Mouse (Mus musculus) heart, embryonic 10.5 days (tissue): ENCODE measurements around the gene Dcst2. TPM values are rescaled to one million over a fixed set of nuclear protein-coding genes. Genes with fewer than 3 reads are reported as not detected.

Experiments
- DNase-seq: peaks from one replicate; pipeline ENCODE4 v3.0.0-alpha.2; 2017; ENCODE audit warnings: low spot score
- H3K27ac ChIP-seq: fragments of 300-500 bp; sonication (generic); 2 replicates; pipeline ENCODE4 v1.5.1; 2016; ENCODE audit warnings: mild to moderate bottlenecking
- H3K27me3 ChIP-seq: fragments of 300-500 bp; sonication (generic); 2 replicates; pipeline ENCODE4 v1.6.1; 2016; ENCODE audit warnings: mild to moderate bottlenecking; ENCODE audit not compliant: poor library complexity, insufficient read depth, severe bottlenecking
- H3K36me3 ChIP-seq: fragments of 300-500 bp; sonication (generic); 2 replicates; pipeline ENCODE4 v1.6.1; 2016; ENCODE audit warnings: mild to moderate bottlenecking, moderate library complexity
- H3K4me1 ChIP-seq: fragments of 300-500 bp; sonication (generic); 2 replicates; pipeline ENCODE4 v1.6.1; 2016; ENCODE audit warnings: mild to moderate bottlenecking
- H3K4me3 ChIP-seq: fragments of 300-500 bp; sonication (generic); 2 replicates; pipeline ENCODE4 v1.5.1; 2016; ENCODE audit warnings: mild to moderate bottlenecking, moderate library complexity
- H3K9me3 ChIP-seq: fragments of 300-500 bp; sonication (generic); 2 replicates; pipeline ENCODE4 v1.6.1; 2016; ENCODE audit warnings: mild to moderate bottlenecking, moderate library complexity
- WGBS: fragments of 180-500 bp; shearing (Covaris S2); methylation state at CpG from one replicate; pipeline ENCODE4 v1.1.7; 2016; 5-methylcytosine and 5-hydroxymethylcytosine counted together
- polyA plus RNA-seq: library from polyadenylated mRNA; unstranded; fragments of >200 nt; fragmentation: Nextera tagmentation; extraction: Ambion mirVana; gene quantifications from 2 replicates; pipeline ENCODE4 v1.2.1, GENCODE M21; 2016

Gene Dcst2
- polyA plus RNA-seq, 1 experiment from 2014 or later: 0.05 TPM

- peak overlapping the region; percentile 93 for H3K27ac ChIP-seq
- peaks cover 9% of the 10 kb centered on the region; the same call in 1 of the 2 replicates for H3K36me3 ChIP-seq
- peak; percentile 91 for DNase-seq
- H3K27me3 ChIP-seq: no peaks in the 10 kb centered on the region; the same call in 1 of the 2 replicates
- under 1% methylated on average over 43 of the region's 44 CpGs for WGBS
- H3K4me1 ChIP-seq: peaks cover 58% of the 10 kb centered on the region
- peak overlapping the region; percentile 79 for H3K4me3 ChIP-seq
- H3K9me3 ChIP-seq: no peaks in the 10 kb centered on the region
These were observed 34.3 kb downstream of the Dcst2 start for GRCm38 (mm10) chr3:89395806-89396653.

DNA sequence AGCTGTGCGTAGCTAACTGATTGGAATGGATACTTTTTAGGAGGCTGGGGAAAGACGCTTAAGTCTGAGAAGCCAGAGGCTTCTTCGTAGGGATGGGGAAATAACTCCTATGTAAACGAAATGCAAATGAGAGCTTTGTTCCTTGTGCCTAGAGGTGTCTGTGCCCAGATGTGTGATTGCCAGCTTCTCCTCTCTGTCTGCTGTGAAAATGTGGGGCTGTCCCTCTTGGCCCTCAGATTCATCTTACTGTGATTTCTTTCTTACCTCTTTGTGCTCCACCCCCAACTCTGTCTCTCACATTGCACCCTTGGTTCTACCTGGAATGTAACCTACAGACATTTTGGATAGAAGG, 34.9 kb downstream of the Dcst2 start:
- Histone ChIP-seq H3K9me3 (no peaks in the 10 kb centered on the region), H3K27me3 (no peaks in the 10 kb centered on the region; the same call in 1 of the 2 replicates), H3K36me3 (peaks cover 15% of the 10 kb centered on the region), H3K4me3 (peak overlapping the region; percentile 79), H3K27ac (peak overlapping the region; percentile 93), H3K4me1 (peaks cover 52% of the 10 kb centered on the region)
- WGBS: 0% methylated on average over 4 of the region's 4 CpGs
- DNase-seq: no peak

DNA sequence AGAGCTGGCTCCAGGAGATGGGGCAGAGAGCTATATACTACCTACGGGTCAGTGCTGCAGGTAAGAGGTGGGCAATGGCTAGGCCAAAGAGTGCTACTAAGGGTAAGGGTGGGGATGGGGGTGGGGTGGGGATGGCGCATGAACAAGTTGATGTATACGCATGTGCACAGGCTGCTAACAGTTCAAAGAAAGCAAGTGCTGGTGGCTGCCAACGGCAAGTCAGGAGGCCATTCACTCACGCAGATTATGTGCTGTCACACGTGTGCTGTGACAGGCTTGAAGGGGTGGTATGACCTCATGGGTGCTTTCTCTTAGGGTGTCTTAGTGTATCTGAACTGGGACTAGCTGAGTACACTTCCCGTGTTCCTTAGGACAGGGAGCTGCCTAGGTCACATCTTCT, 39.6 kb downstream of the Dcst2 start:
- Histone ChIP-seq H3K4me3 (no peak overlapping the region), H3K9me3 (no peaks in the 10 kb centered on the region), H3K27ac (no peak overlapping the region), H3K4me1 (peaks cover 7% of the 10 kb centered on the region), H3K36me3 (peaks cover 56% of the 10 kb centered on the region), H3K27me3 (no peaks in the 10 kb centered on the region)
- WGBS: 94% methylated on average over 7 of the region's 7 CpGs
- DNase-seq: no peak

- no peaks in the 10 kb centered on the region for H3K9me3 ChIP-seq
- no peaks in the 10 kb centered on the region for H3K27me3 ChIP-seq
- WGBS: 76% methylated on average over 5 of the region's 5 CpGs
- H3K27ac ChIP-seq: no peak within 1 kb of the TSS
- H3K36me3 ChIP-seq: peaks cover 65% of the 10 kb centered on the region
- H3K4me1 ChIP-seq: no peaks in the 10 kb centered on the region
- DNase-seq: no peak
- no peak within 1 kb of the TSS for H3K4me3 ChIP-seq
These were observed 40.9 kb downstream of the Dcst2 start, which contains the start of gene Lenep for GRCm38 (mm10) chr3:89402693-89403092. Gene Lenep, minus strand, starts transcription at chr3:89402793.

- WGBS: 91% methylated on average over 6 of the region's 6 CpGs
- no peak overlapping the region for H3K27ac ChIP-seq
- no peak for DNase-seq
- no peak overlapping the region for H3K4me3 ChIP-seq
- no peaks in the 10 kb centered on the region for H3K9me3 ChIP-seq
- peaks cover 7% of the 10 kb centered on the region for H3K4me1 ChIP-seq
- H3K36me3 ChIP-seq: peaks cover 61% of the 10 kb centered on the region
- no peaks in the 10 kb centered on the region for H3K27me3 ChIP-seq
These were observed 45.1 kb downstream of the Dcst2 start for GRCm38 (mm10) chr3:89406887-89407286.

- DNase-seq: no peak
- WGBS: 53% methylated on average over 16 of the region's 16 CpGs
- 0 out of 2 replicates have a peak overlapping the region, but pooled peaks have one; percentile 12 for H3K4me3 ChIP-seq
These were observed 46.7 kb downstream of the Dcst2 start for GRCm38 (mm10) chr3:89408448-89408847.

GRCm38 (mm10) chr3:89409701-89410100, 47.9 kb downstream of the Dcst2 start:
- no peak overlapping the region for H3K4me3 ChIP-seq
- WGBS: 94% methylated on average over 3 of the region's 3 CpGs
- no peak for DNase-seq
- H3K27me3 ChIP-seq: no peaks in the 10 kb centered on the region
- no peak overlapping the region for H3K27ac ChIP-seq
- H3K36me3 ChIP-seq: peaks cover 51% of the 10 kb centered on the region
- H3K9me3 ChIP-seq: no peaks in the 10 kb centered on the region
- H3K4me1 ChIP-seq: peaks cover 7% of the 10 kb centered on the region

More at GRCm38 (mm10) chr3:89408448-89408847, 46.7 kb downstream of the Dcst2 start:
- no peaks in the 10 kb centered on the region for H3K9me3 ChIP-seq
- no peak overlapping the region for H3K27ac ChIP-seq
- peaks cover 52% of the 10 kb centered on the region for H3K36me3 ChIP-seq
- no peaks in the 10 kb centered on the region for H3K27me3 ChIP-seq
- peaks cover 7% of the 10 kb centered on the region for H3K4me1 ChIP-seq

GRCm38 (mm10) chr3:89410864-89411263, 49.1 kb downstream of the Dcst2 start:
- H3K9me3 ChIP-seq: no peaks in the 10 kb centered on the region
- H3K27ac ChIP-seq: peak overlapping the region; percentile 84
- peak overlapping the region; percentile 68 for H3K4me3 ChIP-seq
- no peak for DNase-seq
- H3K27me3 ChIP-seq: no peaks in the 10 kb centered on the region
- WGBS: 72% methylated on average over 10 of the region's 10 CpGs
- peaks cover 54% of the 10 kb centered on the region for H3K36me3 ChIP-seq
- peaks cover 7% of the 10 kb centered on the region for H3K4me1 ChIP-seq

GRCm38 (mm10) chr3:89411490-89412393, 50.0 kb downstream of the Dcst2 start, which contains the start of gene Flad1:
Gene Flad1, minus strand, starts transcription at chr3:89411870.
- Histone ChIP-seq H3K9me3 (no peaks in the 10 kb centered on the region), H3K27ac (peak within 1 kb of the TSS; percentile 84), H3K27me3 (no peaks in the 10 kb centered on the region), H3K4me3 (peak within 1 kb of the TSS; percentile 68), H3K4me1 (peaks cover 12% of the 10 kb centered on the region), H3K36me3 (peaks cover 58% of the 10 kb centered on the region)
- DNase-seq: peak; percentile 99
- WGBS: 7% methylated on average over 28 of the region's 28 CpGs

DNA sequence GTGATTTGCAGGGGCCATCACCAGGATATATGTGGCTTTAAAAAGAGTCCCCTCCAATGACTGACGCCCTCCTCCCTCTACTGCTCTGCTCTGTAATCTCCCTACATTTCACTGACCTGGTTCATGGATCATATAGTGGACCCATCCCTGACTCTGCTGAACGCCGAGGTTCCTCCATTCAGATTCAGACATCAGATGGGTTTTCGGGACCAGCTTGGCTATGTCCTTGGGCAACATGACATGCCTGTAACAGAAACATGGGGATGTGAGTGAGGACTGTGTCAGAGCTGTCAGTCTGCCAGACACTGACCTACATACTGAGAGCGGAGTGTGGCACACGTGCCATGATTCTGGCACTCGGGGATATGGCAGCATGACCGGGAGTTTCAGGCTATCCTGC, 54.4 kb downstream of the Dcst2 start:
- H3K36me3 ChIP-seq: peaks cover 36% of the 10 kb centered on the region
- H3K27me3 ChIP-seq: no peaks in the 10 kb centered on the region
- DNase-seq: no peak
- peak overlapping the region; percentile 67; the same call in 1 of the 2 replicates for H3K4me3 ChIP-seq
- WGBS: 96% methylated on average over 8 of the region's 8 CpGs
- H3K27ac ChIP-seq: no peak overlapping the region
- no peaks in the 10 kb centered on the region for H3K9me3 ChIP-seq
- peaks cover 24% of the 10 kb centered on the region for H3K4me1 ChIP-seq

DNA sequence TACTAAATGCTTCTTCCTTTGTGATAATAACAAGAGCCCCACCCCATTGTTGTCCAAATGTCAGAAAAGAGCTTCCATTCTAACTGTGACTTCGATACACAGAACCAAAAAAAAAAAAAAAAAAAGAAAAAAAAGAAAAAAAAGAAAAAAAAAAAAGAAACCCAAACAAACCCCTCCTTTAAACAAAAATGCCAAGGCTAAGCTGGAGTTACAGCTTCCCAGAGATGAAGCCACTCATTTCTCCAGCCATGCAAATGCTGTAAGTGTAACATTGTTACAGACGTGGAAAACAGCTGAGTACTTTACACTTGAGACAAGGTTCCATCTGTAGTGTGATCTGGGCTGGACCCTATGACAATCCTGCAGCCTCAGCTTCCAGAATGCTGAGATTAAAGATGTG, 55.4 kb downstream of the Dcst2 start:
- peaks cover 33% of the 10 kb centered on the region for H3K4me1 ChIP-seq
- peak overlapping the region; percentile 67 for H3K4me3 ChIP-seq
- 36% methylated on average over 2 of the region's 2 CpGs for WGBS
- H3K27ac ChIP-seq: peak overlapping the region; percentile 92
- H3K27me3 ChIP-seq: no peaks in the 10 kb centered on the region
- no peaks in the 10 kb centered on the region for H3K9me3 ChIP-seq
- no peak for DNase-seq
- peaks cover 36% of the 10 kb centered on the region for H3K36me3 ChIP-seq

DNA sequence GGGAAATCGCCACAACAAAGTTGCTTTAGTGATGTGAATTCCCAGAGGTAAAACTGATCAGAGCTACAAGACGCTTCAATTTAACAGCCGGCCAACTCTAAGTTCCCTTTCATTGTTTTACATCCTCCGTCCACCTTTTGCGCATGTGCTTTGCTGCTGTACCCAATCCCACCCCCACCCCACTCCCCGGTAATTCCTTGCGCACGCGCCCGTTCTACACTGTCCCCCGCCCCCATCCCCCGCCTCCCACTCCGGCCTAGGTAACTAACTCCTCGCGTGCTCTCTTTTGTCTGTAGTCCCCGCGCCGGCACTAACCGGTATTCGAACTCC, 56.0 kb downstream of the Dcst2 start:
- DNase-seq: no peak
- Histone ChIP-seq H3K4me3 (peak overlapping the region; percentile 67), H3K9me3 (no peaks in the 10 kb centered on the region), H3K36me3 (peaks cover 35% of the 10 kb centered on the region), H3K27me3 (no peaks in the 10 kb centered on the region), H3K4me1 (peaks cover 40% of the 10 kb centered on the region), H3K27ac (peak overlapping the region; percentile 92)
- under 1% methylated on average over 20 of the region's 20 CpGs for WGBS
